Mouse (Mus musculus) lung, postnatal 0 days (tissue): ENCODE measurements around the gene Cubn.

Source experiments
- CTCF ChIP-seq: IDR thresholded peaks from 2 replicates; pipeline ENCODE4 v1.5.1; 2016; ENCODE audit warnings: antibody characterized with exemption, mild to moderate bottlenecking
- EP300 ChIP-seq: IDR thresholded peaks from 2 replicates; pipeline ENCODE4 v1.6.1; 2016; ENCODE audit warnings: antibody characterized with exemption, mild to moderate bottlenecking, control low read depth

DNA sequence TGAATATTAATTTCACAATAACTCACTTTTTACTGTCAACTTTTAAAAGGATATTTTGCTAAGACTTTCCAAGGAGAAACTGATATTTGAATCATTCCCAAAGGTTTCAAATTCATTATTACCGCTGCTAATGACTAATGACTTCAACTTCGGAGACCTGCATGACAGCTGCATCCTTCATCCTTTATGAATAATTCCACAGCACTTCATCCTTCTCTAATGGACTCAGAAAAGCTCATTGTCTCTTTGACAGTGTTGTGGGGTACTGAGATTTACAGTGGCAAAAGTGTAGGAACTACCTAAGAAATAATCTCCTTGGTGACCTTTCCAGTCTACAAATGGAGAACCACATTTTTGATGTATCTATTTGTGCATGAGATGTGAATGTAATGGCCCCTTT is 33.5 kb downstream of the Cubn start:
- TF ChIP-seq CTCF: no peak
- TF ChIP-seq EP300: no peak
